Mouse (Mus musculus): Measurements from ENCODE around the gene Serpinb1c. TPM values are rescaled to one million over a fixed set of nuclear protein-coding genes. Genes with fewer than 3 reads are reported as not detected.
A peak's percentile ranks its signal among the peaks of the same experiment; 100 is the strongest.
"Not testable (repeated sequence)": the region's sequence is repeated elsewhere in the genome, so short reads cannot be mapped to it uniquely, and the experiment has no call there.

The Serpinb1c gene
- total RNA-seq, 2 experiments from 2014 or later, result 0.84 to 2.3 TPM

- intact Hi-C loops (cut with DNase I), result loop anchor here (10.0 kb wide), 1 partner anchor 1027 kb away; no protein-coding TSS in a partner anchor
- DNase-seq (ENCODE audit: low spot score), result not testable (repeated sequence)
Observed at GRCm38 (mm10) chr13:32868233-32868632, 29.8 kb downstream of the Serpinb1c start.

GRCm38 (mm10) chr13:32867030-32867429 lies 31.0 kb downstream of the Serpinb1c start:
- intact Hi-C loops (cut with DNase I), result loop anchor here (2.0 to 10.0 kb wide), 2 partner anchors 36 to 1028 kb away; no protein-coding TSS in a partner anchor
- DNase-seq (ENCODE audit: low spot score), result no peak

GRCm38 (mm10) chr13:32866484-32866883 lies 31.5 kb downstream of the Serpinb1c start:
- DNase-seq (ENCODE audit: low spot score), result no peak
- intact Hi-C loops (cut with DNase I), result loop anchor here (2.0 to 10.0 kb wide), 2 partner anchors 36 to 1028 kb away; no protein-coding TSS in a partner anchor

- DNase-seq (ENCODE audit: low spot score), result no peak
Observed at GRCm38 (mm10) chr13:32865591-32865990, 32.4 kb downstream of the Serpinb1c start.

GRCm38 (mm10) chr13:32864529-32864928 lies 33.5 kb downstream of the Serpinb1c start:
- intact Hi-C loops (cut with DNase I), result loop anchor here (10.0 kb wide), 1 partner anchor 1030 kb away; no protein-coding TSS in a partner anchor
- not testable (repeated sequence) for DNase-seq (ENCODE audit: low spot score)

More at GRCm38 (mm10) chr13:32865591-32865990, 32.4 kb downstream of the Serpinb1c start:
- intact Hi-C loops (cut with DNase I), result loop anchor here (10.0 kb wide), 1 partner anchor 1029 kb away; no protein-coding TSS in a partner anchor

- intact Hi-C loops (cut with DNase I), result loop anchor here (10.0 kb wide), 1 partner anchor 1031 kb away; no protein-coding TSS in a partner anchor
- no peak for DNase-seq (ENCODE audit: low spot score)
Observed at GRCm38 (mm10) chr13:32863456-32863855, 34.6 kb downstream of the Serpinb1c start.

- intact Hi-C loops (cut with DNase I), result loop anchor here (10.0 kb wide), 1 partner anchor 1034 kb away; no protein-coding TSS in a partner anchor
- DNase-seq (ENCODE audit: low spot score), result no peak
Observed at GRCm38 (mm10) chr13:32860821-32861220, 37.2 kb downstream of the Serpinb1c start.

GRCm38 (mm10) chr13:32853073-32853472 lies 44.9 kb downstream of the Serpinb1c start:
- no peak for DNase-seq (ENCODE audit: low spot score)
- intact Hi-C loops (cut with DNase I), result no loop called here

- intact Hi-C loops (cut with DNase I), result no loop called here
- DNase-seq (ENCODE audit: low spot score), result no peak
Observed at GRCm38 (mm10) chr13:32852539-32852938, 45.5 kb downstream of the Serpinb1c start.

- DNase-seq (ENCODE audit: low spot score), result no peak
- intact Hi-C loops (cut with DNase I), result no loop called here
Observed at GRCm38 (mm10) chr13:32851967-32852366, 46.0 kb downstream of the Serpinb1c start.

GRCm38 (mm10) chr13:32850668-32851404 lies 47.2 kb downstream of the Serpinb1c start, which contains the start of gene Serpinb1a:
Serpinb1a (minus strand) TSS chr13:32851185.
- intact Hi-C loops (cut with DNase I), result no loop called here
- peak; percentile 66 for DNase-seq (ENCODE audit: low spot score)

GRCm38 (mm10) chr13:32850156-32850555 lies 47.9 kb downstream of the Serpinb1c start:
- intact Hi-C loops (cut with DNase I), result no loop called here
- no peak for DNase-seq (ENCODE audit: low spot score)

GRCm38 (mm10) chr13:32849531-32850123 lies 48.4 kb downstream of the Serpinb1c start:
- no peak for DNase-seq (ENCODE audit: low spot score)
- intact Hi-C loops (cut with DNase I), result no loop called here

- intact Hi-C loops (cut with DNase I), result no loop called here
Observed at GRCm38 (mm10) chr13:32849092-32849491, 48.9 kb downstream of the Serpinb1c start.

GRCm38 (mm10) chr13:32846221-32846620 lies 51.8 kb downstream of the Serpinb1c start:
- no peak for DNase-seq (ENCODE audit: low spot score)
- intact Hi-C loops (cut with DNase I), result no loop called here

More at GRCm38 (mm10) chr13:32849092-32849491, 48.9 kb downstream of the Serpinb1c start:
- DNase-seq (ENCODE audit: low spot score), result no peak

- DNase-seq (ENCODE audit: low spot score), result no peak
- intact Hi-C loops (cut with DNase I), result no loop called here
Observed at GRCm38 (mm10) chr13:32841349-32841748, 56.7 kb downstream of the Serpinb1c start.

- intact Hi-C loops (cut with DNase I), result no loop called here
Observed at GRCm38 (mm10) chr13:32839314-32839713, 58.7 kb downstream of the Serpinb1c start.

GRCm38 (mm10) chr13:32834513-32834912 lies 63.5 kb downstream of the Serpinb1c start:
- intact Hi-C loops (cut with DNase I), result no loop called here

More at GRCm38 (mm10) chr13:32839314-32839713, 58.7 kb downstream of the Serpinb1c start:
- DNase-seq (ENCODE audit: low spot score), result no peak

GRCm38 (mm10) chr13:32833237-32833636 lies 64.8 kb downstream of the Serpinb1c start:
- DNase-seq (ENCODE audit: low spot score), result no peak
- intact Hi-C loops (cut with DNase I), result no loop called here

More at GRCm38 (mm10) chr13:32834513-32834912, 63.5 kb downstream of the Serpinb1c start:
- no peak for DNase-seq (ENCODE audit: low spot score)

- intact Hi-C loops (cut with DNase I), result no loop called here
- DNase-seq (ENCODE audit: low spot score), result no peak
Observed at GRCm38 (mm10) chr13:32832776-32833175, 65.2 kb downstream of the Serpinb1c start.

Measured in heart, postnatal 25 days (tissue).